Mouse (Mus musculus): ENCODE measurements around the gene Rac3.

Rac3 gene

GRCm38 (mm10) chr11:120707225-120707624 is 14.0 kb upstream of the Rac3 start:
- DNase-seq: no peak

GRCm38 (mm10) chr11:120707969-120708368 is 13.3 kb upstream of the Rac3 start:
- no peak for DNase-seq

GRCm38 (mm10) chr11:120709551-120709950 is 11.7 kb upstream of the Rac3 start:
- no peak for DNase-seq

GRCm38 (mm10) chr11:120710672-120711071 is 10.6 kb upstream of the Rac3 start:
- DNase-seq: no peak

DNA sequence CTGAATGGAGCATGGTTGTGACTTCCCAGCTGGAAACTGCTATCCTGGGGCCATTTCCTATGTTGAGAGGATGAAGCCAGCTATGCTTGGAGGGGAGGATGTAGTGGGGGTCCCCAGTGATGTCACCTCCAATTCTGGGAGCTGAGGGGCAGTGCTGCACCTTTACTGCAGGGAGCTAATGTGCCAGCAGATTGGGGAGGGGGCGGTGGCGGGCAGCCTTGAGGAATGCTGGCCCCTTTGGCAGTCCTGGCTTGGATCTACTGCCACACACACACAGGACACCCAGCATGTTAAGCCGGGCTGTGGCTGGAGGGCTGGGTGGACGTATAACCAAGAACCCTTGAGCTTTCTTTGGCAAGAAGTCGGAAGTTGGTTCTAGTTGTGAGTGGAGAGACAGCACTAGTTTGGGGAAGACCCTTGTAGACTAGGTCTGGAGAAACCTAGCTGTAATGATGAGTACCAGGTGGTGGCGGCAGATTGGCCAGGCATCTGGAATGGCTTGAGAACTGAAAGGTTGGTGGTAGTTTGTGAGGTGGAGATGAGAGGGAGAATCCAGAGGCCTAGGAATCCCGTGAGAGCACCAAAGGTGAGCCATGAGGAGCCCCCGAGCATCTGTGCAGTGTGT is 9.2 kb upstream of the Rac3 start:
- DNase-seq: no peak

DNA sequence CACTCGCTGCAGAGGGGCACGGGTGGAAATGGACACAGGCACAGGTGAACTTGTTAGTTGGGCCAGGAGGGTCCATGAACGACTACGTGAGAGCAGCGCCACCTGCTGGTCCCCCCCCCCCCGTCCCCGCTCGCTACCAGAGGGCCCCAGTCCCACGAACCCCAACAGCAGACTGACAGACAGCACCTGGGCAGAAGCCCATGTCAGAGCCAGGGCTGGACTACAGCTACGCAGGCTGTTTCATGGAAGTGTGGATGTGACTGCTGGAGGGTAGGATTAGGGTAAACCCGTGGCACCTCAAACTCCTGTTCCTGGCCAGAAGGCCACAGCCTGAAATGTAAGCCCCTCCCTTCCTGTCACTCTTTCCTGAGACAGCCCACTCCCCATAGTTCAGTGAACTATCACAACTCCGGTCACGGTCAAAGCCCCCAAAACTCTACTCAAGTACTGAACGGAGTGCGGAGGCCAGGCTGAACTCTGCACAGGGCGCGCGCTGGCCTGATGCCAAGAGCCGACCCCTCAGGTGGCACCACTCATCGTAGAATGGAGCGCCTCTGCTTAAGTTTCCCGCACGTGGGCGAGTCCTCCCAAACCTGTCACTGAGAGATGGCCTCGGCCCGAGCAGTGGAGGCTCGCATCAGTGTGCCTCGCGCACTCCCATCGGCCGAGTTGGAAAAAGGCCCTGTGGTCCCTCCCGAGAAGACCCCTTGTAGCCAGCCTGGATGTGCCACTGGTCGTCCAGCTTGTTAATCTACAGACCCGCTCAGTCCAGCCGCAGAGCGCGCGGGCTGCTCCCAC is 8.3 kb upstream of the Rac3 start:
- peak; percentile 70 for DNase-seq

GRCm38 (mm10) chr11:120713580-120714518 is 7.4 kb upstream of the Rac3 start, which contains the start of the genes Cenpx and Lrrc45:
Cenpx (minus strand) TSS chr11:120713738.
Lrrc45 (plus strand) TSS chr11:120713925.
- DNase-seq: peak; percentile 96

DNA sequence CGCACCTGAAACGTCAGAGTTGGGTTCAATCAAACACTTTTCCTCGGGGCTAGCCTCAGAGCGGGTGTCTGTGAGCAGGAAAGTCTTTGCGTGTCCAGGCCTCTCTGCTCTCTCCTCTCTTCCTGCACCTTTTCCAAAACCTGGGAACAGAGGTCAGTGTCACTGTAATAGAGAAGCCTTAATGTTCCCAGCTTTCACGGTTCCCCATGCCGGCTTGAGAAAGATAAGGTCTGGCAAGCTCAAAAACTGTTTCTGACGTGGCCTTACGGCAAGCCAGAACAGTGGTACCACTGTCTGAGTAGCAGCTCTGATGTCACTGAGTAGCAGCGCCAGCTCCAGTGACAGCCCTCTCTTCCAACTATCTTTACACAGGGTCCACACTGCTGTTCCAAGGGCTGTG is 6.7 kb upstream of the Rac3 start:
- DNase-seq: no peak

DNA sequence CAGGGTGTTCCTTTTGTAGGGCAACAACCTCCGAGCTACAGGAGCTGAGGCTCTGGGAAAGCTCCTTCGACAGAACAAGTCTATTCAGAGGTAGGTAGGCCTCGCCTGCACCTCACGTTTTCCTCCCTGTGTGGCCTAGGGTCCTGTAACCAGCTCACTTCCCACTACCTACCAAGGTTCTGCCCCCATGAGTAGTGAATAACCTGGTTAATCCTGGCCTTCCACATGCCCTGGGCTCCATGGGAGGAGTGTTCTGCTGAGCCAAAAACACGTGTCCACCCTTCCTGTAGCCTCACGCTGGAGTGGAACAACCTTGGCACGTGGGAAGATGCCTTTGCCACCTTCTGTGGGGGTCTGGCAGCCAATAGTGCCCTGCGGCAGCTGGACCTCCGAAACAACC is 6.1 kb upstream of the Rac3 start:
- no peak for DNase-seq

- DNase-seq: no peak
Measured at GRCm38 (mm10) chr11:120719242-120719641, 2.0 kb upstream of the Rac3 start.

GRCm38 (mm10) chr11:120719841-120720376 is 1.4 kb upstream of the Rac3 start:
- DNase-seq: no peak

GRCm38 (mm10) chr11:120720450-120720849 is 820 bp upstream of the Rac3 start:
- DNase-seq: peak; percentile 97

DNA sequence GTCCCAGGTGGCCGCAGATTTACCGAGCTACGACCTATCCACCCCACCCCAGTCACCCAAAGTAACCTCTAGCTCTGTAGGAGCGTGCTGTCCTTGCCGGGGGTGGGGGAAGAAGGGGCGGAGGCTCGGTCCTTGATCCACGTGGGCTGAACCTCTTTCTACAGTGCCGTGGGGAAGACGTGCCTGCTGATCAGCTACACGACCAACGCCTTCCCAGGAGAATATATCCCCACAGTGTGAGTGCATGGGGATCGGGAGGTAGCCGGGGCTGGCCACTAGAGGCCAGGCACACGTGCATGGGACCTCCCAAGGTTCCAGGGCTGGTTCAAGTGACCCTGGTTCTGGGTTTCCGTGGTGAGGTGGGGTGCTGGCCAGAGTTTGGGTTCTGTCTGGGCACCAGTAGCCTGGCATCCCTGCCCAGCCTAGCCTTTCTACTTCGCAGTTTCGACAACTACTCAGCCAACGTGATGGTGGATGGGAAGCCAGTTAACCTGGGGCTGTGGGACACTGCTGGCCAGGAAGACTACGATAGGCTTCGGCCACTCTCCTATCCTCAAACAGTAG is 879 bp downstream of the Rac3 start:
- DNase-seq: no peak

GRCm38 (mm10) chr11:120722761-120723382 is 1.6 kb downstream of the Rac3 start:
- DNase-seq: no peak

- DNase-seq: no peak
Measured at GRCm38 (mm10) chr11:120723509-120723908, 2.2 kb downstream of the Rac3 start.

- no peak for DNase-seq
Measured at GRCm38 (mm10) chr11:120726243-120727168, 5.2 kb downstream of the Rac3 start.

GRCm38 (mm10) chr11:120727169-120727527 is 5.9 kb downstream of the Rac3 start, which contains the start of gene Dcxr:
Dcxr (minus strand) TSS chr11:120727281.
- peak; percentile 91 for DNase-seq

GRCm38 (mm10) chr11:120727564-120727963 is 6.3 kb downstream of the Rac3 start:
- no peak for DNase-seq

GRCm38 (mm10) chr11:120728530-120729240 is 7.4 kb downstream of the Rac3 start:
- DNase-seq: no peak

- DNase-seq: peak; percentile 77
Measured at GRCm38 (mm10) chr11:120729432-120730050, 8.3 kb downstream of the Rac3 start.
